Mouse (Mus musculus) gastrocnemius, adult 2 months (tissue): ENCODE measurements around the gene Diaph2. TPM values are rescaled to one million over a fixed set of nuclear protein-coding genes. Genes with fewer than 3 reads are reported as not detected.

Experiments used
- DNase-seq: peaks from one replicate; pipeline ENCODE4 v3.0.0; 2022
- H3K27ac ChIP-seq: fragments of 200-600 bp; 2 replicates; pipeline ENCODE4 v1.8.1; 2022; ENCODE audit warnings: mild to moderate bottlenecking
- H3K4me3 ChIP-seq: fragments of 200-600 bp; 2 replicates; pipeline ENCODE4 v1.8.1; 2022; ENCODE audit warnings: mild to moderate bottlenecking, moderate library complexity
- CTCF ChIP-seq: fragments of 200-600 bp; IDR thresholded peaks from 2 replicates; pipeline ENCODE4 v1.8.1; 2022; ENCODE audit warnings: antibody characterized with exemption, mild to moderate bottlenecking, moderate library complexity
- intact Hi-C: fragments of 180-260 bp; cut with DNase I; formaldehyde crosslinking; loops from one replicate; pipeline ENCODE4 v1.15.1; 2025
- long read RNA-seq, 2 experiments: library from polyadenylated mRNA; stranded (forward); transcript quantifications; one replicate each; pipeline ENCODE4 v2.0.0; 2021
- total RNA-seq, 2 experiments: library from RNA; stranded (reverse); gene quantifications; 2 replicates each; pipeline ENCODE4 v1.2.3; 2021

Gene Diaph2
- total RNA-seq: 1 to 10 TPM; 4.9 to 5.5 TPM
- long read RNA-seq, experiment 1, partial matches to known transcripts: 0 of 2 reads
- long read RNA-seq, experiment 1, other reads (novel, unspliced or antisense): 2 of 2 reads
- long read RNA-seq, experiment 2: 0 reads

- intact Hi-C loops: no loop called here
- H3K4me3 ChIP-seq: peak within 1 kb of the TSS; percentile 87
- peak within 1 kb of the TSS; percentile 85 for H3K27ac ChIP-seq
- DNase-seq: peak; percentile 89
- no peak for TF ChIP-seq CTCF
These were observed at the start of gene Diaph2 for GRCm38 (mm10) chrX:129749571-129750061. TSS of gene Diaph2 (plus strand) at chrX:129749742.

- intact Hi-C loops: no loop called here
- Histone ChIP-seq H3K27ac (no peak overlapping the region), H3K4me3 (no peak overlapping the region)
- TF ChIP-seq CTCF: no peak
- no peak for DNase-seq
These were observed 47.8 kb upstream of the Diaph2 start for GRCm38 (mm10) chrX:129701634-129702312.

- H3K4me3 ChIP-seq: no peak overlapping the region
- TF ChIP-seq CTCF: no peak
- intact Hi-C loops: no loop called here
- no peak for DNase-seq
- H3K27ac ChIP-seq: no peak overlapping the region
These were observed 39.9 kb upstream of the Diaph2 start for GRCm38 (mm10) chrX:129709656-129710055.

GRCm38 (mm10) chrX:129728717-129729220 lies 20.8 kb upstream of the Diaph2 start:
- intact Hi-C loops: no loop called here
- Histone ChIP-seq H3K4me3 (no peak overlapping the region), H3K27ac (no peak overlapping the region)
- no peak for TF ChIP-seq CTCF
- no peak for DNase-seq

- H3K4me3 ChIP-seq: no peak overlapping the region
- DNase-seq: no peak
- no peak overlapping the region for H3K27ac ChIP-seq
- no peak for TF ChIP-seq CTCF
- intact Hi-C loops: no loop called here
These were observed 13.0 kb upstream of the Diaph2 start for GRCm38 (mm10) chrX:129736562-129736961.

- intact Hi-C loops: no loop called here
- DNase-seq: no peak
- no peak overlapping the region for H3K4me3 ChIP-seq
- H3K27ac ChIP-seq: no peak overlapping the region
- TF ChIP-seq CTCF: no peak
These were observed 10.3 kb upstream of the Diaph2 start for GRCm38 (mm10) chrX:129739226-129739625.

GRCm38 (mm10) chrX:129742981-129743380 lies 6.6 kb upstream of the Diaph2 start:
- Histone ChIP-seq H3K27ac (no peak overlapping the region), H3K4me3 (no peak overlapping the region)
- no peak for TF ChIP-seq CTCF
- intact Hi-C loops: no loop called here
- no peak for DNase-seq

- intact Hi-C loops: no loop called here
- Histone ChIP-seq H3K27ac (no peak overlapping the region), H3K4me3 (no peak overlapping the region)
- DNase-seq: no peak
- no peak for TF ChIP-seq CTCF
These were observed 3.6 kb upstream of the Diaph2 start for GRCm38 (mm10) chrX:129745976-129746375.

GRCm38 (mm10) chrX:129749102-129749501 lies 440 bp upstream of the Diaph2 start:
- H3K27ac ChIP-seq: peak overlapping the region; percentile 85
- intact Hi-C loops: no loop called here
- no peak for DNase-seq
- TF ChIP-seq CTCF: no peak
- peak overlapping the region; percentile 87 for H3K4me3 ChIP-seq

GRCm38 (mm10) chrX:129750094-129750569 lies 590 bp downstream of the Diaph2 start:
- no peak for TF ChIP-seq CTCF
- intact Hi-C loops: no loop called here
- H3K4me3 ChIP-seq: peak overlapping the region; percentile 87
- peak overlapping the region; percentile 85 for H3K27ac ChIP-seq
- DNase-seq: peak; percentile 43

- Histone ChIP-seq H3K4me3 (peak overlapping the region; percentile 87), H3K27ac (peak overlapping the region; percentile 85)
- TF ChIP-seq CTCF: no peak
- intact Hi-C loops: no loop called here
- DNase-seq: no peak
These were observed 1.1 kb downstream of the Diaph2 start for GRCm38 (mm10) chrX:129750606-129751005.

- no peak for DNase-seq
- no peak for TF ChIP-seq CTCF
- no peak overlapping the region for H3K27ac ChIP-seq
- intact Hi-C loops: no loop called here
- no peak overlapping the region for H3K4me3 ChIP-seq
These were observed 7.1 kb downstream of the Diaph2 start for GRCm38 (mm10) chrX:129756606-129757005.

- no peak for TF ChIP-seq CTCF
- Histone ChIP-seq H3K27ac (no peak overlapping the region), H3K4me3 (no peak overlapping the region)
- DNase-seq: no peak
- intact Hi-C loops: no loop called here
These were observed 13.1 kb downstream of the Diaph2 start for GRCm38 (mm10) chrX:129762649-129763048.
